Mouse (Mus musculus) right cerebral cortex, postnatal 25 days (tissue): ENCODE measurements around the gene Tox2.
A peak's percentile ranks its signal among the peaks of the same experiment; 100 is the strongest.

Experiments
- DNase-seq: peaks from one replicate; pipeline ENCODE4 v3.0.0; 2022

Tox2 gene

DNA sequence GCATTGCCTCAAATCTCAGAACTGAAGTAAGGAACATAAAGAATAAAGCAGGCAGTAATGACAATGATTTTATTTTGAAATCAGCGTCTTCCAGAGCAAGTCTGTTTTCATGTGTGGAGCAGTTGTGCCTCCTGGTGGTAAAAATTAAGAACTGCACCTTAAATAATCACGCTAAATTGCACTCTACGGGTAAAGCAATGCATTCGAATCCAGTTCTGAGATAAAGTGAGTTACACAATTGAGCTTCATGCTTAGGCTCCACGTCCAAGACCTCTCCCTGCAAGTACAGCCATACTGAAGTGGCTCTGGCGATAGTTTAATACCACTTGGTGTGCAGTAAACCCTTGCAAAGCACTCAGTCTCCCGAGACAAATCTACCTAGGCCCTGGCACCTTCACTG lies 127.8 kb downstream of the Tox2 start:
- DNase-seq: no peak

- no peak for DNase-seq
Measured at GRCm38 (mm10) chr2:163331423-163331822, 128.5 kb downstream of the Tox2 start.

GRCm38 (mm10) chr2:163332368-163333055 lies 129.6 kb downstream of the Tox2 start:
- peak; percentile 56 for DNase-seq

GRCm38 (mm10) chr2:163340263-163340662 lies 137.3 kb downstream of the Tox2 start:
- peak; percentile 41 for DNase-seq

- no peak for DNase-seq
Measured at GRCm38 (mm10) chr2:163343671-163344070, 140.7 kb downstream of the Tox2 start.

- DNase-seq: no peak
Measured at GRCm38 (mm10) chr2:163344976-163345660, 142.2 kb downstream of the Tox2 start.

DNA sequence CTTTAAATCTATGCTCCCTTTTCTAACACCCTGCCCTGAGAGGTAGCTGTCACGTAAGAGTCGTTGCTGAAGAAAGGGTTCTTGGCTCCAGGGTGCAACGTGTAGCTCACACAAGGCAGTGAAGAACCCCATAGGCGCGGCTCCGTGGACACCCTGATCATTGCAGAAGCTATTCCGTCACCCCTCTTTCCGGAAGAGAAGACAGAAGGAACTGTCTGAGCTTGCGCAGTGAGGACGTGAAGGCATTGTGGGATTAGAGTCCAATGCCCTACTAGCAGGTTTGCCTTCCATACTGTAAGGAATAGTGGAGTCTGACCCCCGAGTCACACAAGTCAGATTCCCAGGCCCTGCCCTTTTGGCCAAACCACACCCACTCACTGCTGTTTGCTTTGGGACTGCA lies 143.6 kb downstream of the Tox2 start:
- no peak for DNase-seq

DNA sequence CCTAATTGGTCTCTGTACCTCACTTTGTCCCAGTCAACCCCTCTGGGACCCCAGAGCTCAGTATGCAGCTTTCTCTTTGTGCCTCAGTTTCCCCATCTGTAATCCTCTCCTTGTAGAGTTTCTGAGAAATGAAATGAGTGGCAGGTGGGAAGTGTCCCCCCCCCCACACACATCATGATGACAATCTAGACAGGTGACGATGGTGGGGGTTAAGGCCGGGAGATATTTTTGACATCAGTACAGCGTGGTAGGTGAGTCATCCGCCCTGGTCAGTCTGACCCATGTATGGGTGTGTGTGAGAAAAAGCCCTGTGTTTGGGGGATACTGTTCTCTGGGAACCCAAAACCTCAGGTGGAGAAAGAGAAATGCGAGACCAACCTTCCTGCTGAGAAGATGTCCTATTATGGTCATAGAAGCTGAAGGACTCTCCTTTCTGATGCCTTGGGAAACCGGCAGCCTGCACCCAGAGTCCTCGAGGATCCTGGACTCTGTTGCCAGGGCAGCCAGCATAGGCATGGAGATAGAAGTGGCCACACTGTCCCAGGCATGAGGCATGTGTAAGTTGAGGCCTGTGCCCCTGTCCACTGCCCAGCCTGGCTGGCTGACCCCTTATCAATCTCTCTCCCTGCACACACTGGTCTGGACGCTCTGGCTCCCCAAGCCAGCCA lies 144.7 kb downstream of the Tox2 start:
- DNase-seq: no peak

- no peak for DNase-seq
Measured at GRCm38 (mm10) chr2:163348677-163349076, 145.8 kb downstream of the Tox2 start.

DNA sequence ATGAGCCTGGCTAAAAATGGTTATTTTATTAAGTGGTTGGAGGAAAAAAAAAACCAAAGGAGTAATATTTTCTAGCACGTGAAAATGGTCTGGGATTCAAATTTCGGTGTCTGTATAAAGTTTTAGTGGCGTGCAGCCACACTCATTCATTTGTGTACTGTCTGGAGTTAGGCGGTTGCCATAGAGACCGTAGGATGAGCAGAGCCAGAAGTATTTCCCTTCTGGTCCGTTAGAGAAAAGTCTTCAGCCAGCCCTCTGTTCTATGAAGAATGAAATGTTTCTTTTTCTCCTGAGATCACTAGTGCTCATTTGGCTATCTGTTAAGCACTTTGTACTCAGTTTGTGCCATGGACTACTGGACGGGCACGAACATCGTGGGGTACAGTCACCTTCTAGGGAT lies 146.5 kb downstream of the Tox2 start:
- peak; percentile 10 for DNase-seq

DNA sequence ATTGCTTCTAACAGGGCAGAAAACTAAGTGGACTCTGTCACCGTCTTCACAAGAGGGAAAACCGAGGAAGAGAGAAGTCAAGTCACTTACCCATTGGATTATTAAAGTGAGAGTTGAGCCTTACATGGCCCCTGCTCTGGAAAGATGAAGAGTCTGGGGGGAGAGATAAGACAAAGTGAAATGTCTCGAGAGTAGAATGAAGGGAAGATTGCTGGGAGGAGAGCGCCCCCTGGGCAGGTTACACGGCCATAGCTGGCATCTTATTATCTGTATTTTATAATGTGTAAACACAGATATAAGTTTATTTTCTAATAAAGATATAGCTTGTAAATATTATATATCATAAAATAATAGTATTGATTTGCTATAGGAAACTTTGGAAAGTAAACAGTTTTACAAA lies 147.5 kb downstream of the Tox2 start:
- DNase-seq: no peak

GRCm38 (mm10) chr2:163353731-163354130 lies 150.8 kb downstream of the Tox2 start:
- no peak for DNase-seq

- no peak for DNase-seq
Measured at GRCm38 (mm10) chr2:163355666-163356065, 152.7 kb downstream of the Tox2 start.

- DNase-seq: no peak
Measured at GRCm38 (mm10) chr2:163356113-163356840, 153.4 kb downstream of the Tox2 start.

DNA sequence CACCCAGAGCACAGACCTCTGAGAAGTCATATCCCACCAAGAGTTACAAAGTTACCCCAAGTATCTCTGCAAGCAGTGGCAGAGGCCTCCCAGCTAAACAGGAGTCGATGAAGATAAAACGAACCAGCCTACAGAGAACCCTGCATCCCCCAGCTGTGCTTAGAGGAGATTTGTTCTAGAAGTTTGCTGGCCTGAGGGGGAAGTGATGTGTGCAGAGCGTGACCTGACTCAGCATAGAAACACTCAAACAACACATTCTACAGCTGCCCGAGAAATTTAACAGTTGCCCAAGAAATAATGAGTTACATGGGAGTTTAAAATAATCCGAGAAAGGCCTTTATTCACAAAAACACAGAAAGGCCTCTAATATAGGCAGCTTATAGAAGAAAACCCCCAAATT lies 155.7 kb downstream of the Tox2 start:
- no peak for DNase-seq

DNA sequence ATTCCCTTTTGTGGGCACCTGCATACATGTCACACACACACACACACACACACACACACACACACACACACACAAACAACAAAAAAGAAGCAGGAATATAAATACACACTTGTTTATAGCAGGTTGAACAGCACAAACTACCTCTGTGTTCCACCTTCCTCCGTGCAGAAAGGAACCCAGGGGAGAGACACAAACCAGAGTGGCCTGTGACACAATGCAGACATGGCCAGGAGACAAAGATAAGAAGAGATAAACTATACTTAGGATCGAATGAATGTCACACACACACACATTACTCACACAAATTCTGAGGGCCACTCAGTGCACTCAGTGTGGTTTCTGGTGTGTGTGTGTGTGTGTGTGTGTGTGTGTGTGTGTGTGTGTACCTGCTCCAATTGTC lies 156.3 kb downstream of the Tox2 start:
- DNase-seq: no peak

DNA sequence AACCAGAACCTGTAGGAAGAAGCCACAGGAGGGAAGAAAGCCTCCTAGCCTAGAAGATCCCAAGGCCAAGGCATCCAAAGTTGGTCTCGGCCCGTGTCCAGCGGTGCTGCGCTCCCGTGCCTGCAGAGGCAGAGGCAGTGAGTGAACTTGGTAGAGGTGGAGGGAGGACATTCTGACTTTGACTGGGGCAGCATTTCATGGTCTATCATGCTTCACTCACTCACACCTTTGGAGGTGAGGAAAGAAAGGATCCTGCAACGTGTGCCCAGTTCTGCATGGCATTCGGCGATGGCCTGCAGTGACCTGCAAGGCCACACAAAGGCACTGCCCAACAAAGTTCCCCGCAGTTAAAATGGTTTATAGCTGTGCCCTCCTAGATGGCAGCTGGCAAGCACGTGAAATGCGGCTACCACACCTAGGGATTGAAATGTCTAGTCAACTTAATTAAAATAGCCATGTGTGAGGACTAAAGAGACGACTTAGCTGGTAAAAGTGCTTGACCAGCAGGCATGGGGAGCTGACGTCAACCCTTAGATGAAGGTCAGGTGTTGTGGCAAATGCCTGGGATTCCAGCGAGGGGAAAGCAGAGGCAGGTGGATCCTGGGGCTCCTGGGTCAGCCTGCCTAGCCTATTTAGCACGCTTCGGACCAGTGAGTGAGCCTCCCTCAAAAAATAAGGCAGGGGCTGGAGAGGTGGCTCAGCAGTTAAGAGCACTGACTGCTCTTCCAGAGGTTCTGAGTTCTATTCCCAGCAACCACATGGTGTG lies 158.1 kb downstream of the Tox2 start:
- no peak for DNase-seq

DNA sequence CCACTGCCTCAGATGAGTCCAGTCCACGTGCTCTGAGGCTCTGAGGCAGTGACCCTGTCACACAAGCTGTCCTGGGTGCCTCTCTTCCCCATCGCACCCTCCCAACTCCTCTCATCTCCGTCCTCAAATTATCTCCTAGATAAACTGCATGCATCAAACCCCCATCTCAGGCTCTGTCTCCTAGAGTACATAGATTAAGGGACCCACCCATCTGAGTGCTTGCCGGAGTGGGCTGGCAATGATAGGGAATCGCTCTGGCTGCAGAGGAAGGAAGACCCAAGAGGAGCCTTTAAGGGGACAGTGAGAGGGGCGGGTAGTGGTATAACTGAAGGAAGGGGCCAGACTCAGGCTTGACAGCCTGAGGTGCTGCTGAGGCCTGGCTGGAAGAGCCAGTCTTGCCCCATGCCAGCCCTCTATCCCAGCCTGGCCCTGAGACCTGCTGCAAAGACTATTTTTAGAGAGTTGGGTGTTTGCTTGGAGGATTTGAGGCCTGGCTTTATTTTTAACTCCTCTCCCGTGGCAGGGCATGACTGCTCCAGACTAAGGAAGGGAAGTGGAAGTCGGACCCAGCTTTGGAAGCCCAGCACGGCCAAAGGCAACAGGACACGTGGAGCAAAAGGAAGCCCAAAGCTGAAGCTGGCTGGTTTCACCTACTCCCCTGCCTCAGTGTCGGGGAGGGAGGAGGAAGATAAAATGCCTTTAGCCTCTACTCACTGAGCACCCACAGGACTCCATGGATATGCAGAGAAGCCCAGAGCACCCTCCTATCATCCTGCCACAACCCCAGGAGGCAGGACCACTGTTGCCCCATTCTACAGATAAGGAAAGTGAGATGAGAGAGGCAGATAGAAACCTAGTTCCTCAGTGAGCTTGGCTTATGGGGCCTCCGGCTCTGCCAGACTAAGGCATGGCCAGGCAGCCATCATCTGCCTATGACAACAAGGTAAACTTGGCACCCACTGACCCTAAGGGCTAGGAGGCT lies 160.3 kb downstream of the Tox2 start:
- no peak for DNase-seq

DNA sequence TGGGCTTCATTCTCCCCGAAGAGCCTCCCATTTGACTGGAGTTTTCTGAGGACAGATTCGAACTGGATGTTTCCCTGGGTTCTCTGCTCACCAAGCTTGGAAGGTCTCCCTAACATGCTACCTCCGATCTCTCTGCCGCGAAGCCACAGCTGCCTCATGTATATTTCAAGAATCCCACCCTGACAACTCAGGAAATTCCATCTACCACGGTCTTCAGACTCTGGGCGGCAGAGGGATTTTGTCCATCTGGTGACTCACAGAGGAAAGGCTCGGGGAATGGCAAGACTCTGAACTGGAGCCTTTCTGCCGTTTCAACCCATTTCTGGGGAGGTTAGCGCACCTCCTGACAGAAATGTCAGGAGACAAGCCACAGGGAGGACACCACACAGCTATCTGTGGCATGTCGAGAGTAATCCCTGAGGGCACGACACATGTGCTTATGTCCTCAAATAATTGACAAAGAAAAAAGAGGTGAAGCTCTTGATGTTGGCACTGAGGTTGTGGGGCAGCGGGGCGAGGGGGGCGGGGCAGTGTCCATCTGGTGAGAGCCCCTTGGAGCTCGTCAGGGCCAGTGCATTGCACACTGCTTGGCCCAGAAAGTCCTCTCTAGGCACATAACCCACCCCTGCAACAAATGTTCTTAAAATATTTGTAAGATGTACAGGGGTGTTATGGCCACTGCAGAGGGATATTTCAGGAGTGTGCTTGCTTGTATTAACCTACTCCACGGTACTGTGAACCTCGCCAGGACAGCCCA lies 162.0 kb downstream of the Tox2 start:
- DNase-seq: no peak

DNA sequence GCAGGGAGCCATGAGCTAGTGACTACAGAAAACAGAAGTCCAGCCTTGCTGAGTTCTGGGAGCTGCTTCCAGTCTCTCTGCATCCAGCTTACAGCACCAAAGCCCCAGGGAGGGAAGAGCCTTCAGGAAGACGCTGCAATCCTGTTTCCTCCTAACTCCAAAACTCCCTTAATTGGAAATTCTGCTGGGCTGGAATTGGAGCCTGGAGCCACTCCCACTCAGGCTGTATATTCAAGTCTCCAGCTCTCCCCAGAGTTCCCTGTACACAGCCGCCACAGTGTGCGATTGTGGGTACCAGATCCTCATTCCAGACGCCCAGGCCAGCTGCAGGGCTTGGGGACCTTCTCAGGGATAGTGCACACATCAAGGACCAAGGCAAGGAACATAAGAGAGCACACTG lies 167.2 kb downstream of the Tox2 start:
- no peak for DNase-seq

- DNase-seq: no peak
Measured at GRCm38 (mm10) chr2:163372627-163373026, 169.7 kb downstream of the Tox2 start.
